Mouse (Mus musculus) CH12F3 (cell line): ENCODE measurements around the gene Fam110a.

Experiments used
- in situ Hi-C: fragments of 300-500 bp; cut with MboI; formaldehyde crosslinking; loops from 2 replicates; pipeline ENCODE4 v1.14.3; 2020; ENCODE audit warnings: low sequenced_read_pairs

Fam110a gene

GRCm38 (mm10) chr2:151979470-151980354, at the start of gene Fam110a:
TSS of gene Fam110a (minus strand) at chr2:151980219.
- in situ Hi-C loops, result no loop called here

- in situ Hi-C loops, result no loop called here
Measured at GRCm38 (mm10) chr2:152029252-152030082, 49.4 kb upstream of the Fam110a start.

GRCm38 (mm10) chr2:152024883-152025422, 44.9 kb upstream of the Fam110a start:
- in situ Hi-C loops, result no loop called here

- in situ Hi-C loops, result no loop called here
Measured at GRCm38 (mm10) chr2:152022022-152022421, 42.0 kb upstream of the Fam110a start.

GRCm38 (mm10) chr2:152020255-152020654, 40.2 kb upstream of the Fam110a start:
- in situ Hi-C loops, result no loop called here

- in situ Hi-C loops, result no loop called here
Measured at GRCm38 (mm10) chr2:152016666-152017065, 36.6 kb upstream of the Fam110a start.

GRCm38 (mm10) chr2:152015997-152016396, 36.0 kb upstream of the Fam110a start:
- in situ Hi-C loops, result no loop called here

GRCm38 (mm10) chr2:152012701-152013100, 32.7 kb upstream of the Fam110a start:
- in situ Hi-C loops, result no loop called here

GRCm38 (mm10) chr2:152012222-152012621, 32.2 kb upstream of the Fam110a start:
- in situ Hi-C loops, result no loop called here

- in situ Hi-C loops, result no loop called here
Measured at GRCm38 (mm10) chr2:152011724-152012123, 31.7 kb upstream of the Fam110a start.

- in situ Hi-C loops, result no loop called here
Measured at GRCm38 (mm10) chr2:152010661-152011060, 30.6 kb upstream of the Fam110a start.

GRCm38 (mm10) chr2:152010251-152010650, 30.2 kb upstream of the Fam110a start:
- in situ Hi-C loops, result no loop called here

- in situ Hi-C loops, result no loop called here
Measured at GRCm38 (mm10) chr2:152009061-152009779, 29.2 kb upstream of the Fam110a start.

- in situ Hi-C loops, result no loop called here
Measured at GRCm38 (mm10) chr2:152007783-152008182, 27.8 kb upstream of the Fam110a start.

- in situ Hi-C loops, result no loop called here
Measured at GRCm38 (mm10) chr2:152002529-152002928, 22.5 kb upstream of the Fam110a start.

GRCm38 (mm10) chr2:152000735-152001134, 20.7 kb upstream of the Fam110a start:
- in situ Hi-C loops, result no loop called here

- in situ Hi-C loops, result no loop called here
Measured at GRCm38 (mm10) chr2:152000291-152000679, 20.3 kb upstream of the Fam110a start.

- in situ Hi-C loops, result no loop called here
Measured at GRCm38 (mm10) chr2:151999669-152000290, 19.8 kb upstream of the Fam110a start.

GRCm38 (mm10) chr2:151998932-151999331, 18.9 kb upstream of the Fam110a start:
- in situ Hi-C loops, result no loop called here

GRCm38 (mm10) chr2:151998505-151998899, 18.5 kb upstream of the Fam110a start:
- in situ Hi-C loops, result no loop called here
